Mouse (Mus musculus) left cerebral cortex, postnatal 4 days (tissue): ENCODE measurements around the gene Vmn1r85. TPM values are rescaled to one million over a fixed set of nuclear protein-coding genes. Genes with fewer than 3 reads are reported as not detected.
"Not testable (repeated sequence)": the region's sequence is repeated elsewhere in the genome, so short reads cannot be mapped to it uniquely, and the experiment has no call there.

ENCODE experiments used
- DNase-seq: peaks from one replicate; pipeline ENCODE4 v3.0.0-alpha.2; 2022
- intact Hi-C: fragments of 180-260 bp; cut with DNase I; formaldehyde crosslinking; loops from one replicate; pipeline ENCODE4 v1.15.1; 2025
- total RNA-seq, 2 experiments: library from RNA; stranded (reverse); gene quantifications; 2 replicates each; pipeline ENCODE4 v1.2.3; 2021

Gene Vmn1r85
- under 1 TPM; 0.06 to 0.08 TPM for total RNA-seq

DNA sequence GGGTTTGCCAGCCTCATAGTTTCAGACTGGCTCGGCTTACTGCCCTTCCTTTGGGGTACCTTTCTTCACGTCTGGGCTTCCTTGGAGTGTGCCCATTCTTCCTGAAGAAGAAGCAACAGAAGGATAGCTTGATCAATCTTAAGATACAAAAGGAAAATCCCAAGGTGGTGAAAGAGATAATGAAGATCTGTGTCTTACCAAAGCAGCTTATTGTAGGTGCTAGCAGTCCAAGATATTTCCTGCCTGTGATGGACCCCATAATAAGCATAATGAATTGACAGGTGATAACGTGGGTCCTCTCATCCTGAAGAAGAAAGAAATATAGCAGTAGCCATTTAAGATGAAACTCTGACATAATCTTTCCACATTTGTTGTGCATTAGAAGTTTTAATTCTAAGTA is at the start of gene Vmn1r85:
Gene Vmn1r85 (minus strand): TSS at position 101 of the 400 bp plus-strand sequence.
- intact Hi-C loops: no loop called here
- DNase-seq: no peak

DNA sequence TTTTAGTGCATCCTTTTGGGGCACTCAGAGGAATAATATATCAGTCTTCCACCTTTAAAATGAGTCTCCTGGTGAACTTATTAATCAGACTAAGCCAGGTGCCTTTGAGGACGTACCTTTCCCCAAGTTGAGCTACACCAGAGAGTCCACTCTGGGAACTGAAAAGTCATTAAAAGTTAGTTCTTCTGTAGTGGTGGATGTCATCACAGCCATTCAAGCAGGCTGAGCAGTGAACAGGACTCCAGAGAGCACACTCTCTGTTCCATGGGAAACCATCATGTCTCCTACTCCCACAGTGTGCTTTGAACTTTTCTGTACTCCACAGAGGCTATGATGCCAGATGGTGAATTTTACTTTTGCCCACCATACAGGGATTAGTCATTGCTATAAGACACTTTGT is 45.1 kb upstream of the Vmn1r85 start, which contains the start of gene Vmn1r87:
Gene Vmn1r87 (minus strand): TSS at position 101 of the 400 bp plus-strand sequence.
- no peak for DNase-seq
- intact Hi-C loops: no loop called here

DNA sequence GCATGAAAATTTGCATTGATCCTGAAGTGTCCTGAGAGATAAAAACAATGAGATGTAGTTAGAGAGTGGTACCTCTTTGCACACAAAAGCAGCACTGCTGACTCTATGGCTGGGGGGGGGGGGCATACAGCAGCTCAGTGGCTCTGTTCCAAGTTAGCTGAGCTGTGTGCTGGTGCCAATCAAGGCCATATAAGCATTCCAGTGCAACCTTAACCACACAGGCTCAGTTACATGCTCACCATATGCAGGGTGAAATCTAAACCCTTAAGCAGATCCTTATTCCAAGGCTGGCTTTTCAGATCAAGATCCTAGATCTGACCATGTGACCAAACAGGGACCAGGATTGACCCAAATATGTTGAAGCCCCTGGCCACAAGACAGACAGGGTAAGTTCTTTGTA is 42.4 kb upstream of the Vmn1r85 start:
- intact Hi-C loops: no loop called here
- no peak for DNase-seq

DNA sequence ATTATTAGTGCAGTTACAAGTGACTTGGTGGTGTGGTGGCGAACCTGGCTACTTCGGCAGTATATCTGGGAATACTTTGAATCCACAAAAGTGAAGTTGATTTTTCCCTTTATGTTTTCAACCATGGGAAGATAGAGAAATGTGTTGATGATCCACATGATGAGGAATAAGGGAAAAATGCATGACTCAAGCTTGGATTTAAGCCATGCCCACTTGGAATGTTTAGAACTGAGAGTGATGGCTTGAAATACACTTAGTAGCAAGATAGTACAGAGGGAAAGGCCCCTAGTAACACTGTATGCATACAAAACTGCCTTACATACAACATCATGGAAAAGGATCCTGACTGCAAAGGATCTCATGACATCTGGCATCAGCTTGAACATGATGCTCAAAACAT is 36.9 kb upstream of the Vmn1r85 start:
- intact Hi-C loops: no loop called here
- no peak for DNase-seq

DNA sequence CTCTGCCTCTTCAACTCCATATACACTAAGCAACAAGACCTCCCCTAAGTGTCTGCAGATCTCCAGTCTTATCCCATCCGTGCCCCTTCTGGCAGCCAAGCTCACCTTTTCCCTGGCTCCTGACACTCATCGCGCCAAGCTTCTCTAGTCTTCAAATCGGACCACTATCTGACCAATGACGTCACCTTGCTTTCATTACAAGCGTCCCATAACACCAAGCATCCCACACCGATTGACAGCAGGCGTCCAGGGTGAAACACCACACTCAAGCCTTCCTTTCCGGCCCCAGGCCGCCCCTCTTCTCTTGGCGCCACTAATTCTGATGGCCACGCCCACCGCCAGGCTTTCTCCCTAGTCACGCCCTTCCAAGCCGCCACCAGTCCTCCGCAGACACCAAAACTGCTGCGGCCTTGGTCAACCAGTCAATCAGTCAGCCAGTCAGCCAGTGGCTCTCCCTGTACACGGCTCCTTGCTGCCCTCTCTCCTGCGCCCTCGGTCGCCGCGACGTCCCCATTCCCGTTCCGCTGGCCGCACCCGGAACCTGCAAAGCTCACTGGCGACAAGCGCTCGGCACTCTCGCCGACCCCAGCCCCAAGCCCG is 28.7 kb upstream of the Vmn1r85 start:
- intact Hi-C loops: not testable (repeated sequence)
- peak; percentile 4 for DNase-seq

DNA sequence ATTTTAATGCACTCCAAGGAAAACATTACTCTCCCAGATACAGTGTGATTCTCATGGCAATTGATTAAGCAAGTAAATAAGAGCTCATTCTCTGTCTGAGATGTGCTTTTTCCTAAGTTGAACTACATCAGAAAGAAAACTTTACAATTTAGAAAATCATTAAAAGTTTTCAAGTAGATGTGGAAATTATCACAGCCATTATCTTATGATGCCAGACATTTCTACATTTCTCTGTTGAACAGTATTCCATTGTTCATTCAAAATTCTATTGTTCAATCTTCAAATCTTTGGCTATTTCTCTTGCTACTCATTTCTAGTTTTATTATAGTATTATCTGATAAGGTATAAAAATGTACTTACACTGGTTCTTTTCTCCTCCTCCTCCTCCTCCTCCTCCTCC is 24.8 kb upstream of the Vmn1r85 start, which contains the start of gene Vmn1r86:
Gene Vmn1r86 (minus strand): TSS at position 101 of the 400 bp plus-strand sequence.
- DNase-seq: no peak
- intact Hi-C loops: no loop called here

DNA sequence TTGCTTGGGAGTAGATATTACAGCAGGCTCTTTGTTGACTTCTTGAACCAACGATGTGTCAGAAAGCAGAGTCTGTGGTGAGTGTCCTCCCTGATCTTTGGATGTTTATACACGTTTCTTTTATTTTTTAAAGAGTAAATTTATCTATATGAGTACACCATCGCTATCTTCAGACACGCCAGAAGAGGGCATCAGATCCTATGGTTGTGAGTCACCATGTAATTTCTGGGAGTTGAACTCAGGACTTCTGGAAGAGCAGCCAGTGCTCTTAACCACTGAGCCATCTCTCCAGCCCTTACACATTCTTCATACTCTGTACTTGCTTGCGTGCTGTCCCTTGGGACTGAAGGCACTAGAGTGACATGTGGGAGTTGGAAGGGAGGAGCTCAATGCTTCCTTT is 22.7 kb downstream of the Vmn1r85 start:
- DNase-seq: no peak
- intact Hi-C loops: no loop called here

DNA sequence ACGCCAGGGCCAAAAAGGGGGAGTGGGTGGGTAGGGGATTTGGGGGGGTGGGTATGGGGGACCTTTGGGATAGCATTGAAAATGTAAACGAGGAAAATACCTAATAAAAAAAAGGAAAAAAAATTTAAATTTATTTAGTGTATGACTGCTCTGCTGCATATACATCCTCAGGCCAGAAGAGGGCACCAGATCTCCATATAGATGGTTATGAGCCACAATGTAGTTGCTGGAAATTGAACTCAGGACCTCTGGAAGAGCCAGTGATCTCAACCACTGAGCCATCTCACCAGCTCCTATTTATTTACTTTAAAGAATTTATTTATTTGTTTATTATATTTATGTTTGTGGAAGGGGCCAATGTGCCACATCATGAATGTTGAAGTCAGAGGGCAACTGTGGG is 31.6 kb downstream of the Vmn1r85 start:
- intact Hi-C loops, DNase-seq: not testable (repeated sequence)

DNA sequence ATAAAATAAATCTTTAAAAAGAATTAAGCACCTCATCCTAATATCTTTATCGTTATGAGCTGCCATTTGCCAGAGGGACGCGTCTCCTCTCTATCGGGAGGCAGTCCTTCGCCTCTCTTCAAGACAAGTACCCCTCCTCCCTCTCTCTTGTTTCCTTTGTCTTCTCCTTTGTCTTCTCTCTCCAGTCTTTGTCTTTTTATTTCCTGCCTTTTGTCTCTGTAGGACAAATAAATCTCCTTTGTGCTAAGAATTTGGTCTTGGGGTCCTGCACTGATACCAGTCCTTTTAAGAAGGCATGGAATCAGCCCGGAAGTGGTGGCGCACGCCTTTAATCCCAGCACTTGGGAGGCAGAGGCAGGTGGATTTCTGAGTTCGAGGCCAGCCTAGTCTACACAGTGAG is 35.4 kb downstream of the Vmn1r85 start:
- intact Hi-C loops: no loop called here
- DNase-seq: no peak

DNA sequence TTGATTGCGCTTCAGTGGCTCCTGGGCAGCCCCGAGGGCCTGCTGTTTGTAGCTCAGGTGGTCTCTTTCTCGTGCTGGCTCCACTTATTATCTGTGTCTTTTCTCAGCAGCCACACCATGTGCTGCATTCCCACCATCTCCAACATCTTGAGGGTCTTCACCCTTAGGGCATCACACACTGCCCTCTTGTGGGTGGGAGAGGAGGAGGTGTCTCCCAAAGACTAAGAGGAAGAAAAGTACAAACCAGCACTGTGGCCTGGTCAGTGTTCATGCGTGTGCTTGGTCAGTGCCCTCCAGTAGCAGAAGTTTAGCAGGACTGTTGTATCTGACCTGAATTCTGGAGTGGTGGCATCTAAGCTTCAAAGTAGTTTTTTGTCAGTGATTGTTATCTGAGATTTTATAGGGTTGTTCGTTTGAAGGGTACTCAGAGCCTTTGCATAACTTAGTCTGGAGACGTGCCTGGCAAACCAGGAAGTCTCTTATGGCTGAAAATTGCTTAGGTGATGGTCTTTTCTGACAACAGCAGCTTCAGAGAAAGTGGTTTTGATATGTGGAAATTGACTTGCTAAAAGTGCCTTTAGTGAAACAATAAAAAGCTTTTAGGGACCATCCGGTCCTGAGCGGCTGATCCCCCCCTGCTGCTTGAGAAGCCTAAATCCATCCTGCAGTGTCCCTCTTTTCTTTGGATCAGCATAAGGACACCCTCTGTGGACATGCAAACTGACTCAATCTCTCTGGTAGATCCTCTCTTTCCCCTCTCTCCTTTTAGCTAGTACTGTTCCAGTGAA is 37.9 kb downstream of the Vmn1r85 start:
- no peak for DNase-seq
- intact Hi-C loops: no loop called here

DNA sequence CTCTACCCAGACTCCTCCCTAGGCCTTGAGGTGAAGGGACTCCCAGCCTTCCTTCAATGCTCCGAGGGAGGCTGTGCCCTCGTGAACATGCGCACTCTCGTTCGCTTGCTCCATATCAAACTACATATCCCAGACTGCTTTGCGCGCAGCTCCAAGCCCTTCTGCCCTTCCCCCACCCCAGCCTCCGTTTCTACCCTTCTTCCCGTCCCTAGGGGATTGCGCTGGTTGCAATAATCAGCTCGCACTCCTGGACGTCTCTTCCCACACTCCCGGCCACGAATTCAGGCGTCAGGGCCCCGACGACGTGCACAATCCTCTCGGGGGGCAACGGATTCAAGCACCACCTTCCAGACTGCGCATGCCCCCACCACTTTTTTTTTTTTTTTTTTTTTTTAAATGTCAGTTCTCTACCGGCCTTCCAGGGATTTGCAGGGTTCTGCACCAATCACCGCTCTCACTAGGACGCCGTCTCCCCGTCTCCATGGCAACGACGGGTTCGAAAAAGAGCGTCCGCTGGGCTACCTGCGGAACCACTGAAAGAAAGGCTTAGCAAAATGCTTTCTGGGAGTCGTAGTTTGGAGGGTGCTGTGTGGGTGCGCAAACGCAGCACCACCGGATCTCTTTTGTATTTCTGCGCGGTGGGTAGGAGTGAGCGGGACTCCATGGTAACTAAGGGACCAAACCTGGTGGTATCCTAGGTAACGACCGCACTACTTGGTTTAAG is 40.5 kb downstream of the Vmn1r85 start, which contains the start of gene Mzf1:
Gene Mzf1 (minus strand): TSS at position 478 of the 724 bp plus-strand sequence.
- intact Hi-C loops: no loop called here
- DNase-seq: peak; percentile 96

DNA sequence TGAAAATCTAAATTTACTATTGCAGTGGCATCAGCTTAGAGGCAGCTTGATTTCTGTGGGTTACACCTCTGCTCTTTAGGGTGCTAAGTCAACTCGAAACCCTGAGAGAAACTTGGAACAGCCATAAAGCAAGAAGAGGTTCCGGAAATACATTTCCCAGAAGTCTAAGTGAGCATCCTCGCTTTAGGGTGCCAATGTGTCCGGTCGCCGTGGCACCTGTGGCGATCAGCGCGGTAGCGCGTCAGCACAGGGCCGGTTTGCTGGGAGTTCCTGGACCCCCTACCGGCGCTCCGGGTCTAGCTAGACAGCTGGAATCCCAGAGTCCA is 41.0 kb downstream of the Vmn1r85 start:
- DNase-seq: no peak
- intact Hi-C loops: no loop called here

DNA sequence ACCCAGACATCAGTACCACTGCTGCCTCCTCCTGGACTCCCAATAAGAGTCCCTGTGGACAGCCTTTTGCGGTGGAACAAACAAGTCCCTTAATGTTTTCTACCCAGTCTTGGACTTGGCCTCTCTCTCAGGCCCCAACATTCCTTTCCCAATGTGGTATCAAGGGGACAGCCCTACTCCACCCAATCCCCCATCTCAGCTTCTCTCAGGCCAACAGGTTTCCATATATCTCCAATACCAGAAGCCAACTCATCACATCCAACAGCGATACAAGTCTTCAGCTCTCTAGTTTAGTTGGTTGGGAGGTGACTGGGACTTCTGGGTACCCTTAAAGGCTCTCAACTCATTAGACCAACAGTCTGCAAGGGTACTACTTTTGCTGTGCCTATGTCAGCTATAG is 41.5 kb downstream of the Vmn1r85 start:
- intact Hi-C loops: no loop called here
- DNase-seq: no peak

DNA sequence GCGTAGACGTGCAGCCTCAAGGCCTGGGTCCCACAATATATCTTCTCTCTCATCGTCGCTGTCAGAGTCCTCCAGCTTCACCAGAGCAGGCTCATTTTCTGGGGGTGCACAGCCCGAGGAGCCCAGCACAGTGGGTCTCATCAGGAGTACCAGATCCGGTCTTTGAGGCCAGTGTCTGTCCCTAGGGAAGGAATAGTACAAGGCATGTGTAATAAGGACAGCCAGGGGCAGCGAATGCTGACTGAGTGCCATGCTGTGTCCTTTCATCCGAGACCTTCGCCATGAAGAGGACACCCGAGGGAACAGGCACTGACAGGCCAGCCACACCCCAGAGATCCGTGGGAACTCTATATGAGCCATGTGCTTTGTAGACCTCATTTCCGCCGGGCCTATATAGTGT is 42.0 kb downstream of the Vmn1r85 start:
- DNase-seq: no peak
- intact Hi-C loops: no loop called here

DNA sequence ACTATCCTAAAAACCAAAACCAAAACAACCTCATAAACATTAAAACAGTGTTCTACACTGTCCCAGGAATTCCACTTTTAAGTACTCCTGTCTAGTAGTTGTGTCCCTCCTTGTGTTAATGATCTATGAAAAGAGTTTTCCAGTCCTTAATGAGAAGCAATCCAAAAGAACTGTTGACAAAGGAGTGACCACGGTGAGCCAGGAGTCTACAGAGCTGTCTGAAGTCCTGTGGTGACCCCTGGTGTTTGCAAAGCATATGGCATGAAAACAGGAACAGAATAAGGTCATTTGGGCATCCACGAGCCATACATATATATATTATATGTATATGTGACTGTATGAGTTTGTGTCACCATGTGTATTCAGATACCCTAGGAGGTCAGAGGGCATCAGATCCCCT is 48.9 kb downstream of the Vmn1r85 start:
- intact Hi-C loops: no loop called here
- DNase-seq: peak; percentile 56

DNA sequence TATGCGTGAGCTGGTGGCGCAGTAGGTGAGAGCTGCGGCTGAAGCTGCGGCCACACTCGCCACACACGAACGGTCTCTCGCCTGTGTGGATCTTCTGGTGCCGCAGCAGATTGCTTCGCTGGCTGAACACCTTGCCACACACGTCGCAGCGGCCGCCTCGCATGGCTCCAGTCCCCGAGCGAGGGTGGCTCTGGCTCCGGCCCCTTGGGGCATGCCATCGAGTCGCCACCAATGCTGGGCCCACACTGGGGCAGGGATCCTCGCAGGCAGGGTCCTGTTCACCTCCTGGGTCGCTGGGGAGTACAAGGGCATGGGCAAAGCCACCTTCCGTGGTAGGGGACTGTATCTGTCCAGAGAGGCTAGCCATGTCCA is 50.7 kb downstream of the Vmn1r85 start:
- intact Hi-C loops: no loop called here
- DNase-seq: peak; percentile 32

DNA sequence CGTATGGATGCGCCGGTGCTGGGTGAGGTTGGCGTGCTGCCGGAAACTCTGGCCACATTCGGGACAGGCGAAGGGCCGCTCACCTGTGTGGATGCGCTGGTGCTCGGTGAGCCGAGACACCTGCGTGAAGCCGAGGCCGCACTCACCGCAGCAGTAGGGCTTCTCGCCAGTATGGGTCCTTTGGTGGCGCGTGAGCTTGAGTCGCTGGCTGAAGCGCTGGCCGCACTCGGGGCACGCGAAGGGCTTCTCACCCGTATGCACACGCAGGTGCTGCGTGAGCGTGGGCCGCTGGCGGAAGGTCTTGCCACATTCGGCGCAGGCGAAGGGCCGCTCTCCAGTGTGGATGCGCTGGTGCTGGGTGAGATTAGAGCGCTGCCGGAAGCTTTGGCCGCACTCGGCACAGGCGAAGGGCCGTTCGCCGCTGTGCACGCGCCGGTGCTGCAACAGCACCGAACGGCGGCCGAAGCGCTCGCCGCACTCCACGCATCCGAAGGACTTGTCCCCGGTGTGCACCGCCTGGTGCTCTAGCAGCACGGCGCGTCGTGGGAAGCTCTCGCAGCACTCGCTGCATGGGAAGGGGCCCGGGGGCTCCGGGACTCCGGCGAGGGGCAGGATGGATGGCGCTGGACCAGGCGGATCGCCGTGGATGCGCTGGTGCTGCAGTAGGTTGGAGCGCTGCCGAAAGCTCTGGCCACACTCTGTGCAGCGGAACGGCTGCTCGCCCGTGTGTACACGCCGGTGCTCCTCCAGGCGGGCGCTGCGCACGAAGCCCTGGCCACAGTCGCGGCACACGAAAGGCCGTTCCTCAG is 51.3 kb downstream of the Vmn1r85 start:
- DNase-seq: peak; percentile 71
- intact Hi-C loops: no loop called here

DNA sequence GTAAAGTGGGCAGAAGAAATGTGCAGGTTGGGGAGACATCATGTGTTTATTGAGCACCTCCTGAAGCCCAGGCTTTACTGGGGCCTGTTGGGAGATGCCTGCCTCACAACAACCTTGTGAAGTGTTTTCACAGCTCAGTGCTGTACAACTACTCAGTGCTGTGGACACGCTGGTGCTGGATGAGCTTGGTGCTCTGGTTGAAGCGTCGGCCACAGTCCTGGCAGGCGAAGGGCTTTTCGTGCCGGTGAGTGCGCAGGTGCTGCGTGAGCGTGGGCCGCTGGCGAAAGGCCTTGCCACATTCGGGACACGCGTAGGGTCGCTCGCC is 51.9 kb downstream of the Vmn1r85 start:
- no peak for DNase-seq
- intact Hi-C loops: no loop called here

DNA sequence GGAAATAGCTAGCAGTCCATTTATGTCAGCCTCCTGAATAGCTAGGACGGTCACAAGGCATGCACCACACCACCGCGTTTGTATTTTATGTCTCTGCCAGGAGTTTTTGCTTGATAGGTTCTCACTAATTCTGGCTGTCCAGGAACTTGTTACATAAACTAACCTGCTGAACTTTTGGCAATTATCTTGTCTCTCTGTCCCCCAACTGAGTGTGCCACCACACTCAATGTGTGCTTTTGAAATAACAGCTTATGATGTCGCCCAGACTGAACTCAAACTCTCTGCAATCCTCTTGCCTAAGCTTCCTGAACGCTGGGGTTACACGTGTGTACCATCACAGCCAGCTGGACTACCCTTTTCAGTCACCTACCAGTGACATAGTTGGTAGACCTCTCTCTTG is 52.5 kb downstream of the Vmn1r85 start:
- no peak for DNase-seq
- intact Hi-C loops: no loop called here

DNA sequence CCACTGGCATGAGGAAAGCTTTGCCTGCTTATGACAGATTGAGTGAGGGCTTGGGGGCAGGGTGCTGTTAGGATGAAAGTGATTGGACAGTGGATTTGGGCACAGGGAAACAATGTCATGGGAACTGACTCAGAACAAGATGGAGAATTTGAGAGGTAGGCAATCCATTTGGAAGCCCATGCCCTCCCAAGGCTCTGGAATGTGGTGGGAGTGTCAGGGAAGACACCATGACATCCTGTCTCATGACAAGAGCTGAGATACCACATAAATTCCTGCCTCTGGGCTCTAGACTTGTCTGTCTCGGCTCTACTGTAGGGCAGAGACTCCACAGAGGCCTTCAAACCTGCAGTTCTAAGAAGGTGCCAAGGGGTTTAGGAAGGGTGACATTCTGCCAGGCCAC is 53.7 kb downstream of the Vmn1r85 start:
- no peak for DNase-seq
- intact Hi-C loops: no loop called here

DNA sequence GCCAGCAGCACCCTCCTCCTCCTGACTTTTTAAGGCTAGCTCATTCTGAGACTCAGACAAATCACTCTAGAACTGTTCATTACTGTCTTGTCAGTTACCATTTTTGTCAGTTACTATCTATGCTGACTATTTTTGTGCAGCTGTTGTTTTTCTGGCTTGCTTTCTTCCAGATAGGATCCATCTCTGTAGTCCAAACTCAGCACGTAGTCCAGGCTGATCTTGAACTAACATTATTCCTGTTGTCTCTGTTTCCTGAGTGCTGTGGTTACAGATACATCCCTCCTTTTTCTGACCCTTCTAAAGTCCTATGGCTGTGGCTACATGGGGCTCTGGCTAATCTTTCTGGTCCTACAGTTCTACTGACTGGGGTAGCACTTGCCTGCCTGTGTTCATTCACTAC is 55.8 kb downstream of the Vmn1r85 start:
- DNase-seq: no peak
- intact Hi-C loops: no loop called here
